Mouse (Mus musculus) T-helper 17 cell (primary cell): ENCODE results near the gene Egfl7.

Experiments
- in situ Hi-C, 2 experiments: fragments of 300-600 bp; cut with MboI, MseI; formaldehyde crosslinking; loops; 1 replicate in 1 of 2; 2 replicates in 1 of 2; pipeline ENCODE4 v1.15.1; 2025; ENCODE audit warnings: high pct_unique_total_duplicates in 2 of 2

Gene Egfl7

DNA sequence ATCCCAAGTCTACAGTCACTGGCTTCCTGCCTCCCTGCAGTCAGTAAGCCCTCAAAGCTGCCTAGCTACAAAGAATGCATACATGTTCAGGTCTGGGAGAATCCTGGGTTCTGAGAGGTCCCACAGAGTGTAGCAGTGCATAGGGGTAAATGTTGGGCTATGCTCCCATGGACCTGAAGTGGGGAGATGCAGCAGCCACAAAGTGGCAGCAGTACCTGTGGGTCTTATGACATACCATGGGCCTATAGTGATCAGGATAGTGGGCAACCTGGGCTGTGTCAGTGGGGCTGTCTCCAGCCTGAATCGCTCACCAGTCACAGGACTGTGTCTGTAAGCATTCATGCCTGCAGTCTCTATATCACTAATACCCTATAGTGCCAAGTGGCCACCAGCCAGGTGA lies at the start of gene Egfl7:
TSS of gene Egfl7 (plus strand) at position 301 of the 400 bp plus-strand sequence.
- in situ Hi-C loops = no loop called here

DNA sequence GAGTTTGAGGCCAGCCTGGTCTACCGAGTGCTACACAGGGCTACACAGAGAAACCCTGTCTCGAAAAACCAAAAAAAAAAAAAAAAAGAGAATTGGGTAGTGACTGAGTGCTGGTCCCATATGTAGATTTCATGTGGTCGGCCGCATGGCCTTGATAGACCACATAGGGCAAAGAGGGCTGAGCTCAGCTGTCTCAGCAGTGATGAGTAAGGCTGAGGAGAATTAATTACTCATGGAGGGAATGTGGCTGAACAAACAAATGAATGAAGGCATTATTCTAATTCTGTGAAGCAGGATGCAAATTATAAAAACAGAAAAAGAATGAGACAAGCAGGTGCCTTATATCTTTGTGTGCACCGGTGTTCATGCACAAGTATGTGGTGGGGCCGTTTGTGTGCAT lies 48.0 kb upstream of the Egfl7 start:
- in situ Hi-C loops = no loop called here

DNA sequence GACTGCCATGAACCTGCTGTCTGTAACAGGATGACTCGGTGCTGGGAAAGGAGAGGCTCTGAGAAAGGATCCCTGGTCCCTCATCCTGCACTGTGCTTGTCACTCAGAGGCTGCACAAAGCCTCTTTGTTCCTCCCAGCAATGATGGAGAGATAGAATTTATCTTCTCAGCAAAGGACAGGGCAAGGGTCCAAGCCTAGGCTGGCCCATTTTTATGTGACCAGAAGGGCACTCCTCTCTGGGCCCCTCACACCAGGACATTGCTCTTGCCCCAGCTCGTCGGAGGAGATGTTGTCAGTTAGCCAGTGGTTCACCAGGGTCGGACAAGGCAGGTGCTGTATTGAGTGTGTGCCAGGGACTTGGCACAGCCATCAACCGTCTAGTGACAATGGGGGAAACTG lies 46.6 kb upstream of the Egfl7 start:
- in situ Hi-C loops = no loop called here

DNA sequence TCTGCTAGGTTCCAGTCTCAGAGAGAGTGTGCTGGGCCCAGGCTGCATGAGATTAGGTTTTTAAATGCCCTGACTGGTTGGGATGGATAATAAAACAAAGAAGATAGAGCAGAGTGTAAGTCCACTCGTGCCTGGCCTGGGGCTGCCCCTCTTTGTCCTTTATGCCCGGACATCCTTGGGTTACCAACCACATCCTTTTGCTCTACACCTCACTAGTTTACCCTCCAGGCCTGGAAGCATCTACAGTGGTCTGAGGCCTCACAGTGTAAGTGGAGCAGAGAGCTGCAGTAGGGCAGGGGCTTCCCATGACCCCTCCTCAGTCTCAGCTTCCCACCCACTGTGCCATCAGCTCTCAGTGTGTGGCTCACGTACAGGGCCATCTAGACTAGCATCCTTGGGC lies 45.7 kb upstream of the Egfl7 start:
- in situ Hi-C loops = no loop called here

DNA sequence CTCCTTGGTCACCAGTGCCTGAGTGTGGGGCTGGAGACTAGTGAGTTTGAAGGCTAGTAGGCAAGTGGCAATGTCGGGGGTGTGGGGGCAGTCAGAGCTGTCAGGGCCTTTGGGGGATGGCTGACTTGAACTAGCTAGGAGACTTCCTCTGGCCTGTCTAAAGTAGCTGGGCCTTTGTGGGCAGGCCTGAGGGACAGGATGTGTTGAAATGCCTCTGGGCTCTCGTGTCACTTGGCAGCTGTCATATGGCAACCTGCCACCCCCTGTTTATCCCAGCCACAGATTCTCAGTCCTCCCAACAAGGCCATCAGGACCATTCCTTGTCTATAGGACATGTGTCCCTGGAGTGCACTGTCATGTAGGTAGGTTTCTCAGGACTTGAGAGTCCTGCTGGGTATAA lies 45.2 kb upstream of the Egfl7 start:
- in situ Hi-C loops = no loop called here

DNA sequence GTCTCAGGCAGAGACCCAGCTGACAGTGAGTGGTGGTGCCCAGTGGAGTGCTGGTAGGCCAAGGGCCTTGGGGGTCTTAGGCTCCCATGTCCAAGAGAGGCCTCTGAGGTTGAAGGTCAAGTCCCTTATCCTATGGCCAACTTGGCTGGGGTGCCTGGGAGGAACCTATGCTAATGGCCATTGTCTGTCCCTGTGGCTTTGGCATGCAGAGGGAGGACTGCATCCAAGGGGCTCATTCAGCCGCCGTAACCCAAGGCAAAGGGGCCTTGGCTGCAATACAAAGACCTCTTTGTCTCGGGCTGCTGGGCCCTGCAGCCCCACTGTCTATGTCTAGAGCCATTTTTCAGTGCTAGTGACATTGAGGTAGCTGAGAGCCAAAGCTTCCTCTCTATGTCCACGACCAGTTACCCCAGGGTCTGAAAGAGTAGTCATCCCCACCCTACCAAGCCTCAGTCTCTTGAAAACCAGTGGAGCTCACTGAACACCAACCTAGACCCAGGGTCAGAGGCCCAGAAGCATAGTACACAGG lies 44.2 kb upstream of the Egfl7 start:
- in situ Hi-C loops = no loop called here

DNA sequence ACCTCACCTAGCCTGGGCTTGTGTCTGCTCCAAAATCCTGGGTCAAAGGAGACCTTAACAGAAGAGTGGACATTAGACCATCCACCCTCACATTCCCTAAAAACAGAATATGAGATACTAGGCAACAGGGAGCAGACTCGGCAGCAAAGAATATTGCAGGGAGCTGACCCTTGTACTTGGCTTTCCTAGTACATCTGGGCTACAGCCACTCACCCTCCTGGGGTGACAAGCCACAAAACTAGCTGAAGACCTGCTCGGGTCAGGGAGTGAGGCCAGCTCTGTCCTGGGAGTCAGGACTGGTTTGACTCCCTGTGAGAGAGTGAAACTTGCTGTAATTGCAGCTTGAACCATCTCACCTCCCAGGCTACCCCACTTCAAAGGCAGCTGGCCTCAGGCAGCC lies 40.3 kb upstream of the Egfl7 start:
- in situ Hi-C loops = no loop called here

DNA sequence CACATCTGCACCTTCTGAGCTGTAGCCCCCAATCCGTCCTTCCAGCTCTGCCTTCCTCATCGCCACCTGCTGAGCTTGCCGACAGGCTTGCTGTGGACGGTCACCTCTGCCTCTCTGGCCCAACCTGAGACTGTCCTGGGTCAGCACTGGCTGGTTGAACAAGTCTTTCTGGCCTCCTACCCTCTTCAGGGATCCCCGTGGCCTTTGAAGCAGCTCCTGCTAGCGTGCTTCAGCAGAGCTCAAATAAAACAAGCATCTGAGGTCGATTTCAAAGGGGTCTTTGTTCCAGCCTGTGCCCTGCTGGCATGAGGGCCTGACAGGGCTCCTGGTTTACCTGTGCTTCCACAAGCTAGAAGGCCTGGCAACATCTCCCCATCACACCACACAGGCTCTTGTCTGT lies 39.1 kb upstream of the Egfl7 start:
- in situ Hi-C loops = no loop called here

DNA sequence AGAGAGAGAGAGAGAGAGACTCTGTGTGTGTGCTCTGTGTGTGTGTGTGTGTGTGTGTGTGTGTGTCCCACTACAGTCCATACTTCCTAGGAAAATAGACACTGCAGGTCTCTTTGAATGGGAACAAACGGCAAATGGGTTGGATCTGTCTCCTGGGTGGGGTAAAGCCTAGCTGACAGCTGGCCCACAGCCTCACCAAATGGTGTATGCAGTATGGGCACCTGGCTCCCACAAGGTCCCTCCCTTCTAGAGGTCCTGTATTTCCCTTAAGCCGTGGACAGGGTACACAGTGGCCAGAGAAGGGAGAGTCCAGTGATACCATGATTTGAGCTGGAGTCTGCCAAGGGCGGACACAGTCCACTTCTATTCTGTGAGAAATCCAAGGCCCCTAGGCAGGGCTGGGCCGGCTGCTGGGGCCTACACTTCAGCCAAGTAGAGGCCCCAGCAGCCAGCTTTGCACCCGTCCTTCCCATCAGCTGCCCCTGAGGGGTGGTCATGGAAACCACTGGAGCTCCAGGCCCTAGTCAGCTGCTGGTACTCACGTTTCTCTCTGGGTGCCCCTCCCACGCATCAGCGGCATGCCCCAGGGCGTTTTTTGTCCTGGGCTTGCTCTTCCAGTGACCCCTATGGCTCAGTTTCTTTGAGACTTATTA lies 38.4 kb upstream of the Egfl7 start:
- in situ Hi-C loops = no loop called here

DNA sequence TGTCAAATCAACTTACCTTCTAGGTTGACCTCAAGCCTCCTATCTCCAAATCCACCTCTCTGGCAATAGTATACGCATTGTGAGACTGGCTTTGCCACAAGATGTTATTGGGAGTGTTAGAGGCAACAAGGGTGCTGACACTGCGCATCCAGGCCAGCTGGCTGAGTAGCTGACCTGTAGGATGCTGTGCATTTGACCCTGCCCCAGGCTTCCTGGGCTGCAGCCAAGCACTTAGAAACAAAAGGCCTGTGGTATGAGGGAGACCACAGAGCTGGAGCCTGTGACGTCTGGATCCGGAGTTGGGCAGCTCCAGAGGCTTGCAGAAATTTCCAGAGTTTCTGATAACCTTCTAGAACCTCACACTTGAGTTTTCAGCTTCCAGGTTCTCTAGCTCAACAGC lies 36.7 kb upstream of the Egfl7 start:
- in situ Hi-C loops = no loop called here

DNA sequence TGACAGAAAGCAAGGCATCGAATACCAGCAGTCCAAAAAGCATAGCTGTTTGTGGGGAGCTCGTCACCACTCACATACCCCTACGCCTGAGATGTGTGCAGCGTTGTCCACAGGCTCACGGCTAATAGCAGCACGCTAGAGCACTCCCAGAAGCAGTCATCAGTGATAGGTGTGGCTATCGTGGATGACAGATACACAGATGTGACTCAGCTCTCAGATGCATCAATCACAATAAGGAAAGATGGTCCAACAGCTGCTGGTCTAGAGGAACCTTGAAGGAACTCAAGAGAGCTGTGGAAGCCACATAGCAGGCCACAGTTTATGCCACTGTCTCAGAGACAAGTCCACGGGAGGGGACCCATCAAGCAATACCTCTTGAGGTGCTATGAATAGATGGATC lies 36.0 kb upstream of the Egfl7 start:
- in situ Hi-C loops = no loop called here

DNA sequence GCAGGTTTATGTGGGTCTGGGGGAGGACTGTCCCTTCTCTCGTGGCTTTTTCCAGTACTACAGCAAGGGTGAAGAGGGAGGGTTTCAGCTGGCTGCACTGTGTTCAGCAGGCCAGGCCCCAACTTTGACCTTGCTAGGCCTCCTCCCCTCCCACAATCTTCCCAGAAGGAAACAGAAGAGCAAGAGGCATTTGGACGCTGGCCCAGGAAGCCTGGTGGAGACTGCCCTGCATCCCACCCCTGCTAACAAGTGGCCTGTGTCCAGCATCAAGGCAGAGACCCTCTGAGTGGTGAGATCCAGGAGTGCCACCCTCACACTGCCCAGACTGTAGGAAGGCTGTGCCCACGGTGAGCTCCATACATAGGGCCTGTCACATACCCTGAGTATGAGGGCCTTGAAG lies 35.5 kb upstream of the Egfl7 start:
- in situ Hi-C loops = no loop called here

DNA sequence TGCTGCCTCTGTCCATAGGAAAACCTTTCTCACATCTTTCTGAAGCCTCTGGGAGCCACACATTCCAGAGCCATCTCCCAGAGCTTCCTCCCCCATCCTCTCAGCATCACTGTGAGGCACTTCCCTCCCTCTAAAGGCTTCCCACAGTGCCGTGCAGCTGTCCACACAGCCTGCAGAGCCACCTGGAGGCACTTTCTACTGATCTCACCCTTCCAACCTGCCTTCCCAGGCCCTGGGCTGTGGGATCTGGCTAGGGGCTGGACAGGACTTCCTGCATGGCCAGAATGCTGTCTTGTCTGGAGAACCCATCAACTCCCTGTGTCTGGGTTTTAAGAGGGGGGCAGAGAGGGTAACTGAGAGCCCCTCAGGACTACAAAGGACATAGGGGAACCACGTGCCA lies 32.3 kb upstream of the Egfl7 start:
- in situ Hi-C loops = no loop called here

DNA sequence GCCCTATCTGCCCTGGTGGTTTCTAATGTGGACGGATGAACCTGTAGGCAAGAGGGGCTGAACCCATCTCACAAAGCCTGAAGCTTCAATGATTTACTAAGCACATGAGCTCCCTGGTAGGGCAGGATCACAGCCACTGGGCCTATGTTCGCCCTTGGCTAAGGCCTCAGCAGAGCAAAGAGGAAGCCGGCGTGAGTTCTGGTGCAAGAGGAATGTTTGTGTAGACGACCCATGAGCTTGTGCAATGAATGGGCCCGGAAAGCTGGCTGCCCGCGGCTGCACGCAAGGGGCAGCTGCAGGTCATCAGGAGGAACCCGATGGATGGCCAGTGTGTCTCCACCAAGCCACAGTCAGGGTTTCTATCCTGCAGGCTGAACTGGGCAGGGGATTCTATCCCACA lies 30.0 kb upstream of the Egfl7 start:
- in situ Hi-C loops = no loop called here

DNA sequence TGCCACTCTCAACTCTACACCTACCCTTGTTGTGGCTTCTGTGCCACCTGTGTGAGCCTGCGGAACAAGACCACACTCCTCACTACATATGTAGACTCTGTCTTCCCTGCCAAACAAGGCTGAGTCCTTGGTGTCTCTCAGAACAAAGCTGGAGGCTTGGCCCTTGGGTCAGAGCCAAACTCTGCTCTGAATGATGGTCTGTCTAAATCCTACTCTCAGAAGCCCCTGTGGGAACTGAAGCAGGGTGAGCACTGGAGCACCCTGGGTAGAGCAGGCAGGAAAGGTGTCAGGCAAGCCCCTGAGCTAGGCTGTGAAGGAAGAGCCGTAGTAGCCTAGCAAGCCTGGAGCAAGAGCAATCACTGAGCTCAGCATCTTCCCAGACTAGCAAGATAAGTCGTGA lies 29.6 kb upstream of the Egfl7 start:
- in situ Hi-C loops = no loop called here

DNA sequence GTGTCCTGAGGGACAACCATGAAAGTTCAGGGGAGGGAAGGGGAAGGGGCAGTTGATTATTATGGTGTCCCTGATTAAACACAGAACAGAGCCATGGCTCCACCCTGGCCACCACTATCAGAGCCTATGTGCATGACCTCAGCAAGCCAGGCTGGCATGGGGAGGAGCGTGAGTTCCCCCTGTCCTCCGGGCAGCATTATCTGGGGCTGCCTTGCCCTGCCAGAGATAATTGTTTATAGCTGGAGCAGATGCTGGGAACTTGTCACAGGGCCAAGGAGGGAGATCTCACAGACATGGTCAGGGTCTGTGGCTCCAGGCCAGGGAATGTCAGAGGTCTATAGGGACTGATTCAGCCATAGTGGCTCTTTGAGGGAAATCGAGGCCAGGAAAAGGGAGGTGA lies 29.0 kb upstream of the Egfl7 start:
- in situ Hi-C loops = no loop called here

DNA sequence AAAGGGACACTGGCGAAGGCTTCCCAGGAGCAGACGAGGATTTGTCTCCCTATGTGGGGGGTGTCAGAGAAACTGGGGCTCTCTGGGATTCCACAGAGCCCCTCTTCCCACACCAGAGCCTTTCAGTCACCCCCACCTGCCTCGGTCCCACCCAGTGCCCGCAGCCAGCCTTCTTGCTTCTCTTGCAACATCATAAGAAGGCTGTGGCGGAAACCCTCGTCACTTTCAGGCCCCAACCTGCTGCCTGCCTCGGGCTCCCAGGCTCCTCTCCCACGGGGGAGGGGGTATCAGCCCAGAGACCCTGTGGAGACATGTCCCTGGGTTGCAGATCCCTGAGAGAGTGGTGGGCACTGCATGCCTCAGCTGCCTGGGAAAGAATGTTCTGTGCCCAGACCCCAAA lies 28.4 kb upstream of the Egfl7 start:
- in situ Hi-C loops = no loop called here

DNA sequence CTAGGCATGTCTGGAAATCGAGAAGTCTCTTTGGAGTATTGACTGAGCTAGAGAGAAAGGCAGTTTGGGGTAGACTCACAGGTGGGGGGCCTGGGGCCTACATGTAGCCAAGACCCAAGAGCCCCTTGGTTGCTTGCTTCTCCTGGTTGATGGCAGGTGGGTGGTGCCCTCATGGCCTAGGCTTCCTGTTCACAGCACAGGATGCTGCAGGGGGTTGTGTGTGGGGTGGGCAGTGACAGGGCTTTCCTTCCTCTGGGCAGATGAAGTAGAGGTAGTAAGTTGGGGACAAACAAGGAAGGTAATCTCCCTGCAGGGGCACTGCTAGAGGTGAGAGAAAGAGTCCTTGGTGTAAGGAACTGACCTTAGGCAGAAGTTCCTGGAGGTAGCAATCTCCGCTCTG lies 27.7 kb upstream of the Egfl7 start:
- in situ Hi-C loops = no loop called here

DNA sequence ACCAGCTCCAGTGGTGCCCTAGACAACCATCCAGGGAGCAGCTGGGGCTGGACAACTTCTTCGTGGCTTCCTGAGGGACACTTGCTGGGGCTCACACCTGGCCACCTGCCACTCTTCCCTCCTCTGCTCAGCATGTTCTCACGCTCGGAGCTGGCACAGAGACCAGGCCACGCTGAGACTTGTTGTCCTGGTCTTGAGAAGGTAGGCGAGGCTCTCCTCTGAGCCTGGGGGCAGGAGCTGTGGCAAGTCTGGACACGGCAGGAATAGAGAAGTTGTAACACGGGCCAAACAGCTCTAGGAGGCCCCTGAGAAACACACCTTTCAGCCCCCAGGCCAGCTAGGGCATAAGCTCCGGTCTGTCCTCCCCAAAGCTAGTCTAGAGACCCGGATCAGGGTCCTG lies 25.9 kb upstream of the Egfl7 start:
- in situ Hi-C loops = no loop called here

DNA sequence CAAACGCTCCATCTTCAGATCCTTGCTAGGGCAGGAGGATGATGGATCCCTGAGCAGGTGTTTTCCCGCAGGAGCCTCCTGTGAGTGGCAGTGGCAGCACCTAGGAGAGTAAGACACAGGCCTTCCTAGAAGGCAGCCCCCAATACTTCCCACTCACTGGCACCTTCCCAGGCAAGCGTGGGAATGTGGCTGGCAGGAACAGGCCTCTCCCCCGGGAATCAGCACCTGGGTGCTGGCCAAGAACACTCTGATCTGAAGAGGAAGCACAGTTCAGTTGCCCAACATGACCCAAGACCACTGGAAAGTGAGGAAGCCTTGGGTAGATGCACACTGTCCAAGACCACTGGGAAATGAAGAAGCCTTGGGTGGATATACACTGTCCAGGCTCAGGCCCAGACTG lies 24.7 kb upstream of the Egfl7 start:
- in situ Hi-C loops = no loop called here

DNA sequence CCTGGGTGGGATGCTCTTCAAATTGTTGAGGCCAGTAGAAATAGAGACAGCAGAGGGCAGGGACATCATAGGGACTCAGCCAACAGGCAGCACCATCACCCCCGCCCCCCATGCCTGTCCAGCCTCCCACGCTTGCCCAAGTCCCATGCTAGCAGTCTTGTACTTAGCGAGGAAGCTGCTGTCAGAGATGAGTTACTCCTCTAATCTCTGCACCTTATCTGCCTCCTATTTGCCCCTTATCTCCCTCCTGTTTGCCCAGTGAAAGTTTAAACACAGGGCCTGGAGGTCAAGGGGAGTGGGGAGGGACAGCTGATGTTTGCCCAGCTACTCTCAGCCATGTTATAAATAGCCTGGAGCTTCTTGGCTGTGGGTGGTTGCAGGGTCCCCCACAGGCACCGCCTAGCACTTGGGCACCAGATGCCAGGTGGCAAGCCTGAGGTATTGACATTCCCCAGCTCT lies 23.2 kb upstream of the Egfl7 start:
- in situ Hi-C loops = no loop called here

DNA sequence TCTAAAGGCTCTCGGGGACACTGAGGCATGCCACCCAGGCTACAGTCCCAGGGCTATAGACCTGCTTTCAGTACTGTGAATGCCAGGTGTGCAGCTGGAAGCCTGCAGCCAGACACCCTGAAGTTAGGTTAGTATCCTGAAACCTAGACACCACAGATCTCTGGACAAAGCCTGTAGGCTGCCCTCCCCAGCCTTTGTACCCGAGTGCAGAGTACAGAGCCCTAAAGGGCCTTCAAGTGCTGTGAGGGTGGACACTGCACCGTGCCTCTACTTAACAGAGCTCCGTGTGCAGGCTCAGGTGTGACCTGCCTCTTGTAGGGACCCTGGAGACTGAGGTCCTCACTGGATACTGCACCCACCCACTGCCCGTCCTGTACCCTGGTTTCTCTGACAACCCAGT lies 19.3 kb upstream of the Egfl7 start:
- in situ Hi-C loops = loop anchor here (5.0 kb wide), 1 partner anchor 108 kb away; no protein-coding TSS in a partner anchor

DNA sequence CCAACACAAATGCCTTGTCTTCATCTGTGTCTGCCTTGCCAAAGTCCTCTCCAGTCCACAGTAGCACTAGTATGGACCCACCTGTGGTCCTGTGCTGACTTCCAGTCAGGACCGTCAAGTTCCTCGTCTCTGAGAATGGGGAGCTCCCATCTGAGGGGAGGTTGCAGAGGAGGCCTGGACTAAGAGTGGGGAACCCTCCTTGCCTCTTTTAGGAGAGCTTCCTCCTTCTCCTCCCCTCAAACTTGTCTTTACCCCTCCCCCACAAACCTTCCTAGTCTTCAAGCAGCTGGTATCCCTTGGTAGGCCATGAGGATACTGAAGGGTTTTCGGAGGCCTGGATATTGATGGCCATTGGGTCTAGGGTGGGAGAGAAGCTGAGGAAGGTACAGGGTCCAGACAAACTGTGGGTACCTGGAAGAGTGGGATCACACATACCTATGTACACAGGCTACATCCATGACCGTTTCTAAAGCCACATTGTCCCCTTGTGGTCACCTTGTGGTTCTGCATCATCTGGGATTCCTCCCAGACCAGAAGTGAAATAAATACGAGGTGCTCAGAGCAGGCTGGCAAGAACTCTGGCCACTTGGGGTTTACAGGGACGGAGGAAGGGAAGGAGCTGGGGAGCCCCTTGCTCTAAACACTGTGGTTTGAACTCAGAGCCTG lies 18.3 kb upstream of the Egfl7 start:
- in situ Hi-C loops = loop anchor here (5.0 kb wide), 1 partner anchor 109 kb away; no protein-coding TSS in a partner anchor
